Mouse (Mus musculus): Measurements from ENCODE around the gene Sympk. TPM values are rescaled to one million over a fixed set of nuclear protein-coding genes. Genes with fewer than 3 reads are reported as not detected.

Gene Sympk
- total RNA-seq, 2 experiments from 2014 or later = 92.0 to 105 TPM

GRCm38 (mm10) chr7:19006476-19006875, 17.7 kb upstream of the Sympk start:
- peak; percentile 70 to 76 for DNase-seq (ENCODE audit: low spot score in 2 of 2)

- DNase-seq (ENCODE audit: low spot score in 2 of 2) = no peak
Measured at GRCm38 (mm10) chr7:19007026-19007977, 16.9 kb upstream of the Sympk start.

GRCm38 (mm10) chr7:19010581-19010980, 13.6 kb upstream of the Sympk start:
- DNase-seq (ENCODE audit: low spot score in 2 of 2) = no peak

GRCm38 (mm10) chr7:19012025-19012621, 12.1 kb upstream of the Sympk start:
- DNase-seq (ENCODE audit: low spot score in 2 of 2) = peak in 1 of 2 experiments; percentile 36

GRCm38 (mm10) chr7:19012882-19013281, 11.3 kb upstream of the Sympk start:
- DNase-seq (ENCODE audit: low spot score in 2 of 2) = no peak

GRCm38 (mm10) chr7:19014452-19014851, 9.7 kb upstream of the Sympk start:
- no peak for DNase-seq (ENCODE audit: low spot score in 2 of 2)

GRCm38 (mm10) chr7:19016042-19016441, 8.1 kb upstream of the Sympk start:
- DNase-seq (ENCODE audit: low spot score in 2 of 2) = no peak

- no peak for DNase-seq (ENCODE audit: low spot score in 2 of 2)
Measured at GRCm38 (mm10) chr7:19017909-19018308, 6.3 kb upstream of the Sympk start.

GRCm38 (mm10) chr7:19021048-19021447, 3.1 kb upstream of the Sympk start:
- no peak for DNase-seq (ENCODE audit: low spot score in 2 of 2)

GRCm38 (mm10) chr7:19022189-19022958, 1.8 kb upstream of the Sympk start:
- DNase-seq (ENCODE audit: low spot score in 2 of 2) = no peak

- peak; percentile 28 to 61 for DNase-seq (ENCODE audit: low spot score in 2 of 2)
Measured at GRCm38 (mm10) chr7:19023357-19023814, 791 bp upstream of the Sympk start, which contains the start of gene Foxa3. Gene Foxa3, minus strand, starts transcription at chr7:19023538.

GRCm38 (mm10) chr7:19024581-19025255, 541 bp downstream of the Sympk start:
- DNase-seq (ENCODE audit: low spot score in 2 of 2) = peak in 1 of 2 experiments; percentile 43

- DNase-seq (ENCODE audit: low spot score in 2 of 2) = no peak
Measured at GRCm38 (mm10) chr7:19028067-19028466, 3.9 kb downstream of the Sympk start.

GRCm38 (mm10) chr7:19029084-19029653, 5.0 kb downstream of the Sympk start:
- peak in 1 of 2 experiments; percentile 53 for DNase-seq (ENCODE audit: low spot score in 2 of 2)

- no peak for DNase-seq (ENCODE audit: low spot score in 2 of 2)
Measured at GRCm38 (mm10) chr7:19031641-19032040, 7.5 kb downstream of the Sympk start.

- DNase-seq (ENCODE audit: low spot score in 2 of 2) = no peak
Measured at GRCm38 (mm10) chr7:19044616-19045015, 20.4 kb downstream of the Sympk start.

GRCm38 (mm10) chr7:19046286-19047069, 22.3 kb downstream of the Sympk start:
- peak; percentile 37 to 43 for DNase-seq (ENCODE audit: low spot score in 2 of 2)

GRCm38 (mm10) chr7:19048006-19048527, 23.9 kb downstream of the Sympk start:
- no peak for DNase-seq (ENCODE audit: low spot score in 2 of 2)

GRCm38 (mm10) chr7:19049252-19049651, 25.1 kb downstream of the Sympk start:
- no peak for DNase-seq (ENCODE audit: low spot score in 2 of 2)

Measured in adrenal gland, adult 18-20 months (tissue).